Mouse (Mus musculus) kidney, adult 11 months (tissue): Measurements from ENCODE around the gene Micu1.

Source experiments
- DNase-seq: peaks from one replicate; pipeline ENCODE4 v3.0.0; 2022

Gene Micu1

GRCm38 (mm10) chr10:59887432-59887831 is 185.2 kb downstream of the Micu1 start:
- no peak for DNase-seq

- DNase-seq: no peak
Observed at GRCm38 (mm10) chr10:59889339-59889738, 187.1 kb downstream of the Micu1 start.

- DNase-seq: no peak
Observed at GRCm38 (mm10) chr10:59889953-59890751, 187.9 kb downstream of the Micu1 start.

GRCm38 (mm10) chr10:59892977-59893376 is 190.7 kb downstream of the Micu1 start:
- DNase-seq: no peak

GRCm38 (mm10) chr10:59894251-59895160 is 192.2 kb downstream of the Micu1 start:
- DNase-seq: peak; percentile 69

GRCm38 (mm10) chr10:59895460-59896186 is 193.3 kb downstream of the Micu1 start:
- DNase-seq: no peak

GRCm38 (mm10) chr10:59896211-59896610 is 193.9 kb downstream of the Micu1 start:
- no peak for DNase-seq

GRCm38 (mm10) chr10:59896911-59897331 is 194.6 kb downstream of the Micu1 start:
- DNase-seq: peak; percentile 48

GRCm38 (mm10) chr10:59897511-59897910 is 195.2 kb downstream of the Micu1 start:
- peak; percentile 53 for DNase-seq

GRCm38 (mm10) chr10:59898180-59898778 is 196.0 kb downstream of the Micu1 start:
- DNase-seq: no peak

GRCm38 (mm10) chr10:59898935-59899334 is 196.7 kb downstream of the Micu1 start:
- no peak for DNase-seq

GRCm38 (mm10) chr10:59899341-59900173 is 197.3 kb downstream of the Micu1 start:
- DNase-seq: peak; percentile 97

- no peak for DNase-seq
Observed at GRCm38 (mm10) chr10:59900174-59900435, 197.8 kb downstream of the Micu1 start.

- DNase-seq: no peak
Observed at GRCm38 (mm10) chr10:59900939-59901338, 198.7 kb downstream of the Micu1 start.

GRCm38 (mm10) chr10:59901463-59901862 is 199.2 kb downstream of the Micu1 start:
- no peak for DNase-seq

GRCm38 (mm10) chr10:59901986-59902605 is 199.8 kb downstream of the Micu1 start:
- DNase-seq: no peak

- no peak for DNase-seq
Observed at GRCm38 (mm10) chr10:59902606-59902990, 200.3 kb downstream of the Micu1 start.

- no peak for DNase-seq
Observed at GRCm38 (mm10) chr10:59903170-59903569, 200.9 kb downstream of the Micu1 start.

- DNase-seq: no peak
Observed at GRCm38 (mm10) chr10:59907080-59907609, 204.9 kb downstream of the Micu1 start.

- DNase-seq: no peak
Observed at GRCm38 (mm10) chr10:59907695-59908299, 205.5 kb downstream of the Micu1 start.
